Mouse (Mus musculus) cerebellum, postnatal 36 days (tissue): Measurements from ENCODE around the gene Slc12a4.
A peak's percentile ranks its signal among the peaks of the same experiment; 100 is the strongest.

Experiments used
- DNase-seq, 2 experiments: peaks; one replicate each; pipeline ENCODE4 v3.0.0; 2021 to 2022; ENCODE audit warnings: mixed read lengths in 2 of 2

The Slc12a4 gene

GRCm38 (mm10) chr8:105966692-105967311, 905 bp upstream of the Slc12a4 start:
- DNase-seq = no peak

- DNase-seq = no peak
These were observed 512 bp downstream of the Slc12a4 start for GRCm38 (mm10) chr8:105965266-105965904.

DNA sequence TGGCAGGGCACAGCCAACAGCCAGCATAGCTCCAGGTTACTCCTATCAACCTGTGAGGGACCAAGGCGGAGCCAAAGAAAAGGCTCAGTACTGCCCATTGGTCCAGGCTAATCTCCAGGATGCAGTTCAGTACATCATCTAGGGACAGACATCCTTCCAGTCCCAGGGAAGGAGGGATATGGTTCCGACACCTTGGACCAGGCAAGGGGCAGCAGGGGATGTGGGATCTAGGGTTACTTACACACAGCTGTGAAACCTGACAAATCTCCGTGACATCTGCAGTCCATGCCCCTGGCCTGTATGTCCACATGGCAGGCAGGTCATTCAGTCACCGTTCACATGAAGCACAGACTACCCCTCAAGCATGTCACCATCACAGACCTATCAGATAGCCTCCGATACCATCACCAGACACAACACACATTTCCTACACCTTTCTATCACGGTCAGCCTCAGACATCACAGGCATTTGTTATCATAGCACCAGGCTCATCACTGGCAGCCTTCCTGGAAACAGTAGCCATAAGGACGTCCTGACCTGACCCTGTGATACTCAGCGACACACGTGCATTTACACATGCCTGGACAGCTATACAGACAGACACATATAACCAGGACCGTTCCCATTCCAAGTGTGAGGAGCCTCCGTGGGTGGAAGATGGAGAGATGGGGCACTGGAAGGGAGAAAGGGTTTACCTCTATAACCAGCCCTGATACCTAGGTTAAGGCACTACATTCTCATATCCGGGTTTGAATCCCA, 1.2 kb downstream of the Slc12a4 start:
- no peak for DNase-seq

GRCm38 (mm10) chr8:105961536-105961935, 4.4 kb downstream of the Slc12a4 start:
- DNase-seq = no peak

GRCm38 (mm10) chr8:105961101-105961500, 4.8 kb downstream of the Slc12a4 start:
- no peak for DNase-seq

DNA sequence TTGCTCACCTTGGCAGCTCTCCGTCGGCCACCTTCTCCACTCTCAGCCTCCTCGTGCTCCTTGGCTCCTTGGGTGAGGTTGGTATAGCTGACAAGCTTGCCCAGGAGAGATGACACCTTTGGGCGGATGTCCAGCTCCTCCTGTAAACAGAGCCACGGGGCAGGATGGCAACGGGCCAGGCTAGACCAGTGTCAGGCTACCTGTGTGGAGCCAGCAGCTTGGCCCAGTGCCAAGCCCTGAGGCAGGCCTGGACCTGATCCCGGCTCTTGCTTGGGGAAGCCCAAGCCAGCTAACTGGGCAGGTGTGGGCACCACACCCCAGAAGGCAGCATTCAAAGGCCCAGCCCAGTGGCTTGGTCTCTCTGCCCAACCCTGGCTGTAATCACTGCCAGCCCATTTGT, 6.5 kb downstream of the Slc12a4 start:
- peak; percentile 83 to 89 for DNase-seq

GRCm38 (mm10) chr8:105957813-105958212, 8.1 kb downstream of the Slc12a4 start:
- DNase-seq = no peak

DNA sequence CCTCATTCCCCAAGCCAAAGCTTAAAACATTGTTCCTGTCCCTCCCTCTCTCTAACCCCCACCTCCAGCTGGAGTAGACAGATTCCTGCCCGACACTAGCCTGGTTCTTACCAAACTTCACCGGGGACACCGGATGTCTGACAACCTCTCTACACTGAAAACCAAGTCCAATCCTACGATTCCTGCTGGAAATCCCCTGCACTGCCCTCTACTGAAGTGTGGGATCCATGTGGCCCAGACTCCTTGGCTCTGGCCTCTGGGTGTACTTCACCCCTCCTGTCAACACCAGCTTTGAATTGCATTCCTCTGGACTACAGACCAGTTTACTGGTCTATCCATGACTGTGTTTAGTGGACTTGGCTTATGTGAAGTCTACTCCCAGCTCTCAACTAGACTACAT, 9.3 kb downstream of the Slc12a4 start:
- no peak for DNase-seq

GRCm38 (mm10) chr8:105951057-105951659, 14.7 kb downstream of the Slc12a4 start:
- DNase-seq = no peak

GRCm38 (mm10) chr8:105949350-105949749, 16.5 kb downstream of the Slc12a4 start:
- DNase-seq = peak; percentile 39 to 52

GRCm38 (mm10) chr8:105943321-105943739, 22.6 kb downstream of the Slc12a4 start, which contains the start of gene Lcat:
Lcat (minus strand) TSS chr8:105943382.
- no peak for DNase-seq

DNA sequence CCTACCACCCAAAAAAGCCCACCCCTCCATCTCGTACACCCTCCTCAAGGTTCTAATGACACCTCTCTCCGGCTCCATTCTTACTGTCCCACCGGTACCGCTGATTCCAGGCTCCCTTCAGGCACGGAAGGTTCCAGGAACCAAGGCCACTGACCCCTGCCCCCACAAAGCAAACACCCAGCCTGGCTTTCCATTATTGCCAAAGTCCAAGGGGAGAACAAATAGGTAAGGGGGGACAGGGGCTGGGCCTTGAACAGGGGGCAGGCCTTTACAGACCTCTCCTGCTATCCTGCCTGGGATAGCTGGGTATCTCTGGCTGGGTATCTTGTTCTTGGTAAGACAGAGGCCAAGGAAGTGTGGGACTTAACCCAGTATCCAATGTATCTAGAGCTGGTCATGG, 23.4 kb downstream of the Slc12a4 start:
- no peak for DNase-seq

DNA sequence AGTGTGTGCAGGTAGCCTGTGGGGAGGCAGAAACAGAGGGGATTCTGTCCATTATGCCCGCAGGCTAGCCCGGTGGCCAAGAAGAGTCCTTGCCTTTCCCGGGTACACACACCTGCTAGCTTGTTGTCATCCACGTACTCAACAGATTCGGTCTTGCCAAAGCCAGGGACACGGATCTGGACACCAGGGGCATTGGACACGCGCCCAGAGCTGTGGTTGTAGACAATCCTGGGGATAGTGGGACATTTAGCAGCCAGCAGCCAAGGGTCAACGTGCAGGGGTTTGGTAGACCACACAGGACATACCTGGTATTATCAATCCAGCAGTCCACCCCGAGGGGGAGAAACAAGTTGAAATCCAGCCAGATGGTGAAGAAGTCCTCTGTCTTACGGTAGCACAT, 23.9 kb downstream of the Slc12a4 start:
- no peak for DNase-seq

DNA sequence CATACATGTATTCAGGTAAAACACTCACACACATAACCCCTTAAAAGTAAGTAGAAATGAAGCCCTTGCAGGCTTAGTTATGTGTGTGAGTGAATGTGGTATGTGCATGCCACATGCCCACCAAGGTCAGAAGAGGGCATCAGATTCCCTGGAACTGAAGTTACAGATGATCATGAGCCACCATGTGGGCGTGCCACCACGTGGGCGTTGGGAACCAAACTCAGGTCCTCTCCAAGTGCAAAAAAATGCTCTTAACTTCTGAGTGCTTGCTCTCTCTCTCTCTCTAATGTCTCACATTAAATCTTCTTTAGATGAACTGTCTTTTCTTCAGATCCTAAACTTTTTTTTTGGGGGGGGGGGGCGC, 27.6 kb downstream of the Slc12a4 start, which contains the start of gene Psmb10:
TSS of gene Psmb10 (minus strand) at position 139 of the 364 bp plus-strand sequence.
- no peak for DNase-seq

GRCm38 (mm10) chr8:105937496-105938305, 28.2 kb downstream of the Slc12a4 start:
- peak; percentile 37 to 48 for DNase-seq

DNA sequence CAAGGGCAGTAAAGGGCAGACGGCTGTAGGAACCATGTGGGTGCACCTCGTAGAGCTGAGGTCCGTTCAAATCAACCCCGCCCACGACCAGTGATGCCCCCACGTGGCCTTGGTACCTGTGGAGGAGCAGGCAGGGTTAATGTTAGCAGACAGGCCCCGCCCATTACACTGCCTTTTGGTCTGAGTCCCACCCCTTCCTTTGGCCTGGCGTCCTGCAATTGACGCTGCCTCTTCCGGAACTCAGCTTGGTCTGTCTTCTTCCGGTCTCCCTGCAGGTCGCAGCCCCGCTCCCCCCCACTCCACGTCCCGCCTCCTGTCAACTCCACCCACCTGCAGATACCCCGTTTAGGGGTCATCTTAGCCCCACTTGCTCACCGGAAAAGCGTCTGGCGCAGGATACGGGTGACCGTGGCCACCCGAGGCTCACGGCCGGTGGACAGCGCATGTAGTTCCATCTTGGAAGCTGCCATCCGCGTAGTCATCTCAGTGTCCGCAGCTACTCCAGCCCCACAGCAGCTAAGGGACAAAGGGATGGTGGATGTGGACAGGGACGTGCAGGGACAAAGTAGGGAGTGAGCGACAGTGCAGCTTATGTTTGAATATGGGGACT, 28.9 kb downstream of the Slc12a4 start:
- DNase-seq = peak; percentile 84 to 87

DNA sequence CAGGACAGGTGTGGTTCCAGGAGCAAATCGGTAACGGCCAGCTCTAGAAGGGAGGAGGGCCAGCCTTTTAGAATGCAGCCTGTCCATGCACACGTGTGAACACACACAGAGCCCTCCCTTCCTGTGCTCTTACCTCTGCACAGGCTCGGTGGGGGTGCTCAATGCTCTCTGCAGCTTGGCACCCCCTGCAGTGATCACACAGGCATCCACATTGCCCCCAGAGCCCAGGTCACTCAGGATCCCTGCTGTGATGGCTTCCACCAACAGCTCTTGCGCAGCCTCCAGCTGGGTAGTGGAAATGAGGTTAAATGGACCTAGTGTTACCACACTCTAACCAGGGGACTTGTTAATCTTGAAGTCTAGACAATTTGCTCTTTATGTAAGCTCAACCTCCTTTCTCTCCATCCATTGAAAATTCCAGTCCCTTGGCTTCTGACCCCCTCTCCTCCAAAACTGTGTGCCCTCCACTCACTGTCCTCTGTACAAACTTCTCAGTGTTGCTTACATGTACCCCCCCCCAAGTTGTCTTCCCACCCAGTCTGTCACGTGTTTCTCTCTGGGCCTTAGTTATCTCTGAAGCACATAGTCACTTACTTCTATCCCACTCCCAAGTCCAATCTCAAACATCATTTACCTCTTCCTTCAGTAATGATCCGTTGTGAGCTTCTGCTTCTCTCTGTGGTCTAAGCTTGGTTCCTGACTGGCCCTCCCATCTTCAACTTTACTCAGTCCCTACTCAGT, 29.9 kb downstream of the Slc12a4 start:
- no peak for DNase-seq

- no peak for DNase-seq
These were observed 30.8 kb downstream of the Slc12a4 start for GRCm38 (mm10) chr8:105935105-105935504.

DNA sequence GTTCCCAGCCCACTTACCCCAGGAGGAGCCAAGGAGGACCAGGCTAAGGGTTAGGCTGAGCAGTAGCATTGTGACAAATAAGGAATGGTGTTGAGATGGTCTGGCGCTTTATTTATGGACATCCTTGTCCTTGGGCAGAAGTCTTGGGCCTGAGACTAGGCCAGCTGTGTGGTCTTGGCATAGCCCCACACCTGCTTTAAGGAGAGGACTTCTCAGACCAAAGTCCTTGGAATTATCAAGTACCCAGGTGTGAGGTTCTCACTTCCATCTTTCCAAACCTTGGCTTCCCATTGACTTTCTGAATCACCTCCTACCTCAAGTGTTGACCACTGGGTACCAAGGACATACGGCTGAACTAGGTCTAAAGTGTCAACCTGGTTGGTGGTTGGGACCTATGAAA, 32.1 kb downstream of the Slc12a4 start, which contains the start of gene Ctrl:
TSS of gene Ctrl (minus strand) at position 101 of the 400 bp plus-strand sequence.
- DNase-seq = no peak

- DNase-seq = no peak
These were observed 33.4 kb downstream of the Slc12a4 start for GRCm38 (mm10) chr8:105932525-105932924.

GRCm38 (mm10) chr8:105931271-105931670, 34.6 kb downstream of the Slc12a4 start:
- DNase-seq = no peak
